ENCODE assay signal across 8 mouse cellular contexts in genomic region chr7:145283041-145283440, GRCm38 (mm10). TPM values are rescaled to one million over a fixed set of nuclear protein-coding genes. Genes with fewer than 3 reads are reported as not detected.
DNase-seq lines count a peak whose midpoint lies in the region; ATAC-seq and TF ChIP-seq lines count a peak whose summit lies in the region.

No protein-coding gene starts in this region.

- peaks cover 22% of the 10 kb centered on the region for H3K36me3 ChIP-seq in embryonic facial prominence, embryonic 12.5 days
- peaks cover 18% of the 10 kb centered on the region; the same call in 1 of the 2 replicates for H3K36me3 ChIP-seq in intestine, postnatal 0 days (ENCODE audit: control insufficient read depth, insufficient read depth)
- H3K36me3 ChIP-seq in midbrain, embryonic 13.5 days: peaks cover 12% of the 10 kb centered on the region

- peak overlapping the region; percentile 55 for H3K9ac ChIP-seq in embryonic facial prominence, embryonic 12.5 days
- peak overlapping the region; percentile 63; the same call in 1 of the 2 replicates for H3K9ac ChIP-seq in intestine, postnatal 0 days (ENCODE audit: low read depth, low read length)
- peak overlapping the region; percentile 54; the same call in 1 of the 2 replicates for H3K9ac ChIP-seq in midbrain, embryonic 13.5 days (replicated peaks)

- no peaks in the 10 kb centered on the region for H3K27me3 ChIP-seq in embryonic facial prominence, embryonic 12.5 days
- no peaks in the 10 kb centered on the region for H3K27me3 ChIP-seq in intestine, postnatal 0 days (replicated peaks; ENCODE audit: control insufficient read depth, insufficient read depth, low read length)
- no peaks in the 10 kb centered on the region for H3K27me3 ChIP-seq in midbrain, embryonic 13.5 days

- H3K4me2 ChIP-seq in embryonic facial prominence, embryonic 12.5 days (replicated peaks): peak overlapping the region; percentile 83
- peak overlapping the region; percentile 70 for H3K4me2 ChIP-seq in intestine, postnatal 0 days (replicated peaks; ENCODE audit: low read depth)
- H3K4me2 ChIP-seq in midbrain, embryonic 13.5 days (replicated peaks): peak overlapping the region; percentile 54

- no peak overlapping the region for H3K27ac ChIP-seq in embryonic facial prominence, embryonic 12.5 days
- peak overlapping the region; percentile 70; the same call in 1 of the 2 replicates for H3K27ac ChIP-seq in intestine, postnatal 0 days (ENCODE audit: low read depth, low read length)
- no peak overlapping the region for H3K27ac ChIP-seq in midbrain, embryonic 13.5 days

- peaks cover 27% of the 10 kb centered on the region for H3K4me1 ChIP-seq in embryonic facial prominence, embryonic 12.5 days
- peaks cover 3% of the 10 kb centered on the region; the same call in 1 of the 2 replicates for H3K4me1 ChIP-seq in intestine, postnatal 0 days (replicated peaks; ENCODE audit: control insufficient read depth, insufficient read depth, low read length)
- H3K4me1 ChIP-seq in midbrain, embryonic 13.5 days (replicated peaks): peaks cover 20% of the 10 kb centered on the region

- TF ChIP-seq CTCF in intestine, postnatal 0 days (IDR thresholded peaks at IDR 0.05; ENCODE audit: low read depth): no peak

- peak overlapping the region; percentile 53 for H3K4me3 ChIP-seq in embryonic facial prominence, embryonic 12.5 days
- peak overlapping the region; percentile 56 for H3K4me3 ChIP-seq in intestine, postnatal 0 days (ENCODE audit: low read depth, low read length)
- H3K4me3 ChIP-seq in midbrain, embryonic 13.5 days (replicated peaks): peak overlapping the region; percentile 42

- 33% methylated on average over 4 of the region's 4 CpGs for WGBS in embryonic facial prominence, embryonic 12.5 days
- 54% methylated on average over 4 of the region's 4 CpGs for WGBS in intestine, postnatal 0 days
- WGBS in midbrain, embryonic 13.5 days: 55% methylated on average over 4 of the region's 4 CpGs

- intact Hi-C loops in left cerebral cortex, postnatal 4 days (cut with DNase I): no loop called here
- intact Hi-C loops in left cerebral cortex, postnatal 36 days (cut with DNase I): no loop called here

- DNase-seq in layer of hippocampus, adult 9-11 months: peak; percentile 55
- no peak for DNase-seq in layer of hippocampus, postnatal 36 days
- DNase-seq in left cerebral cortex, postnatal 4 days: no peak
- no peak for DNase-seq in left cerebral cortex, postnatal 36 days (ENCODE audit: low spot score in 2 of 2)
- no peak for DNase-seq in c-Kit-positive CD71-positive TER-119-positive erythroid progenitor cells, embryonic 14.5 days (ENCODE audit: low spot score)

- ATAC-seq in embryonic facial prominence, embryonic 12.5 days (ENCODE audit: insufficient number of reproducible peaks, insufficient read depth, low FRiP score, low TSS enrichment): no peak
- ATAC-seq in intestine, postnatal 0 days: no peak
- 0 out of 2 replicates have a peak, but pooled peaks have one; percentile 6 for ATAC-seq in midbrain, embryonic 13.5 days

- H3K9me3 ChIP-seq in embryonic facial prominence, embryonic 12.5 days: no peaks in the 10 kb centered on the region
- H3K9me3 ChIP-seq in intestine, postnatal 0 days (ENCODE audit: control insufficient read depth): no peaks in the 10 kb centered on the region
- no peaks in the 10 kb centered on the region for H3K9me3 ChIP-seq in midbrain, embryonic 13.5 days

RNA-seq across cellular contexts. Expression of gene Tpcn2, which starts 0.8 kb away (rescaled TPM):
- 1 to 10 TPM; 6.1 to 8.5 TPM for total RNA-seq in layer of hippocampus, postnatal 36 days (2021)
- 9.3 and 11.5 TPM in 2 replicates for polyA plus RNA-seq in embryonic facial prominence, embryonic 12.5 days (2016; fragmentation: Nextera tagmentation; extraction: Ambion mirVana)
- polyA plus RNA-seq in intestine, postnatal 0 days (2015; fragmentation: Nextera tagmentation; extraction: Ambion mirVana): 7.6 and 8.0 TPM in 2 replicates
- polyA plus RNA-seq in midbrain, embryonic 13.5 days (2015; fragmentation: Nextera tagmentation; extraction: Ambion mirVana): 2.7 and 4.2 TPM in 2 replicates
- total RNA-seq in left cerebral cortex, postnatal 4 days (2021): 1 to 10 TPM; 4.7 to 5.0 TPM
- 1 to 10 TPM; 3.4 to 6.4 TPM for total RNA-seq in left cerebral cortex, postnatal 36 days (2021)

RNA-seq across cellular contexts. Expression of gene Mrgprf, which starts 17.6 kb away (rescaled TPM):
- total RNA-seq in layer of hippocampus, postnatal 36 days (2021): under 1 TPM; 0.70 to 0.83 TPM
- polyA plus RNA-seq in embryonic facial prominence, embryonic 12.5 days (2016; fragmentation: Nextera tagmentation; extraction: Ambion mirVana): 0.34 and 0.35 TPM in 2 replicates
- polyA plus RNA-seq in intestine, postnatal 0 days (2015; fragmentation: Nextera tagmentation; extraction: Ambion mirVana): 3.5 and 4.3 TPM in 2 replicates
- polyA plus RNA-seq in midbrain, embryonic 13.5 days (2015; fragmentation: Nextera tagmentation; extraction: Ambion mirVana): 2.4 and 2.8 TPM in 2 replicates
- 1 to 10 TPM; 2.2 to 3.0 TPM for total RNA-seq in left cerebral cortex, postnatal 4 days (2021)
- total RNA-seq in left cerebral cortex, postnatal 36 days (2021): 1 to 10 TPM; 1.7 to 3.0 TPM

RNA-seq across cellular contexts. Expression of gene Mrgprd, which starts 31.6 kb away (rescaled TPM):
- not detected for total RNA-seq in layer of hippocampus, postnatal 36 days (2021)
- polyA plus RNA-seq in embryonic facial prominence, embryonic 12.5 days (2016; fragmentation: Nextera tagmentation; extraction: Ambion mirVana): not detected in 2 replicates
- polyA plus RNA-seq in intestine, postnatal 0 days (2015; fragmentation: Nextera tagmentation; extraction: Ambion mirVana): not detected in 2 replicates
- not detected in 2 replicates for polyA plus RNA-seq in midbrain, embryonic 13.5 days (2015; fragmentation: Nextera tagmentation; extraction: Ambion mirVana)
- not detected for total RNA-seq in left cerebral cortex, postnatal 4 days (2021)
- not detected for total RNA-seq in left cerebral cortex, postnatal 36 days (2021)
